Comparison of ENCODE assay signal across 29 mouse cellular contexts in genomic region chr6:79846829-79847228, GRCm38 (mm10). TPM values are rescaled to one million over a fixed set of nuclear protein-coding genes. Genes with fewer than 3 reads are reported as not detected.
A peak's percentile ranks its signal among the peaks of the same experiment; 100 is the strongest.
DNase-seq lines count a peak whose midpoint lies in the region; ATAC-seq and TF ChIP-seq lines count a peak whose summit lies in the region.
"Had no signal": no experiment of that assay in that cellular context is flagged by ENCODE, and none has a peak within 500 bp of the region (broad histone marks: within the 10 kb centered on the region; RNA-seq: fewer than 3 reads in every experiment).

No protein-coding gene starts in this region.

- H3K4me3 ChIP-seq in layer of hippocampus, adult 2 months, result no peak overlapping the region
- H3K4me3 ChIP-seq in forebrain, postnatal 0 days (ENCODE audit: low read depth, low read length), result no peak overlapping the region
- H3K4me3 ChIP-seq: embryonic facial prominence, embryonic 13.5 days; embryonic facial prominence, embryonic 15.5 days; erythroblast, embryonic 14.5 days; forebrain, embryonic 10.5 days; forebrain, embryonic 12.5 days had no signal

- peak overlapping the region; percentile 43; the same call in 1 of the 2 replicates for H3K27ac ChIP-seq in layer of hippocampus, adult 2 months
- H3K27ac ChIP-seq in forebrain, postnatal 0 days (ENCODE audit: low read depth, low read length), result no peak overlapping the region
- H3K27ac ChIP-seq: embryonic facial prominence, embryonic 13.5 days; embryonic facial prominence, embryonic 15.5 days; forebrain, embryonic 10.5 days; forebrain, embryonic 12.5 days had no signal

- no peak for TF ChIP-seq CTCF in layer of hippocampus, adult 2 months (conservative IDR thresholded peaks at IDR 0.05)
- no peak for TF ChIP-seq CTCF in forebrain, postnatal 0 days (IDR thresholded peaks at IDR 0.05; ENCODE audit: low read depth)

- DNase-seq in layer of hippocampus, adult 2 months (ENCODE audit: low spot score in 2 of 2), result peak in 1 of 2 experiments; percentile 54
- no peak for DNase-seq in layer of hippocampus, postnatal 25 days (ENCODE audit: extremely low spot score in 1 of 2, low spot score in 1 of 2)
- peak; percentile 43 for DNase-seq in brain, adult 2 months (ENCODE audit: low read depth, low spot score)
- peak; percentile 31 for DNase-seq in telencephalon, adult 2 months (ENCODE audit: low read depth, low spot score)
- no peak for DNase-seq in forebrain, postnatal 0 days
- DNase-seq: adrenal gland, adult 2 months; adrenal gland, postnatal 14 days; adrenal gland, postnatal 36 days; cerebellum, adult 11 months; cerebellum, adult 18-20 months; cerebellum, adult 8-10 months; cerebellum, adult 9-11 months; cerebellum, postnatal 14 days; cerebellum, postnatal 36 days; embryo, embryonic 11 days had no signal

- WGBS in forebrain, postnatal 0 days, result 72% methylated on average over 1 of the region's 1 CpGs

- no peaks in the 10 kb centered on the region for H3K9me3 ChIP-seq in forebrain, postnatal 0 days (ENCODE audit: low read length)
- H3K9me3 ChIP-seq: embryonic facial prominence, embryonic 13.5 days; embryonic facial prominence, embryonic 15.5 days; forebrain, embryonic 10.5 days; forebrain, embryonic 12.5 days had no signal

- ATAC-seq in forebrain, postnatal 0 days, result no peak
- ATAC-seq: forebrain, embryonic 14.5 days; forebrain, embryonic 16.5 days had no signal

- H3K9ac ChIP-seq in forebrain, postnatal 0 days, result no peak overlapping the region
- H3K9ac ChIP-seq: embryonic facial prominence, embryonic 13.5 days; embryonic facial prominence, embryonic 15.5 days; forebrain, embryonic 12.5 days had no signal

- H3K4me2 ChIP-seq in forebrain, postnatal 0 days (ENCODE audit: low read depth), result no peak overlapping the region
- H3K4me2 ChIP-seq: embryonic facial prominence, embryonic 13.5 days; embryonic facial prominence, embryonic 15.5 days; forebrain, embryonic 12.5 days had no signal

- no peaks in the 10 kb centered on the region for H3K4me1 ChIP-seq in forebrain, postnatal 0 days (ENCODE audit: insufficient read depth)
- H3K4me1 ChIP-seq: embryonic facial prominence, embryonic 13.5 days; embryonic facial prominence, embryonic 15.5 days; forebrain, embryonic 10.5 days; forebrain, embryonic 12.5 days had no signal

- no peaks in the 10 kb centered on the region for H3K36me3 ChIP-seq in forebrain, postnatal 0 days (ENCODE audit: insufficient read depth)
- H3K36me3 ChIP-seq: embryonic facial prominence, embryonic 13.5 days; embryonic facial prominence, embryonic 15.5 days; forebrain, embryonic 10.5 days; forebrain, embryonic 12.5 days had no signal

- H3K27me3 ChIP-seq in forebrain, postnatal 0 days (ENCODE audit: insufficient read depth, low read length), result no peaks in the 10 kb centered on the region
- H3K27me3 ChIP-seq: embryonic facial prominence, embryonic 13.5 days; embryonic facial prominence, embryonic 15.5 days; forebrain, embryonic 12.5 days had no signal

RNA-seq across cellular contexts. Expression of gene Gm20594, which starts 29.1 kb away (rescaled TPM):
- total RNA-seq in layer of hippocampus, adult 2 months (2021), result not detected
- total RNA-seq in layer of hippocampus, postnatal 25 days (2021), result not detected
- not detected in 2 replicates for total RNA-seq in forebrain, postnatal 0 days (2014; rRNA removed)
- polyA plus RNA-seq in forebrain, postnatal 0 days (2015; fragmentation: Nextera tagmentation; extraction: Ambion mirVana), result not detected in 2 replicates
- total RNA-seq: adrenal gland, adult 2 months; adrenal gland, postnatal 14 days; adrenal gland, postnatal 36 days; common myeloid progenitor, adult 5-6 weeks; ES-E14; MEL had no signal
- polyA plus RNA-seq: adrenal gland, adult 2 months; brain, embryonic 14.5 days; C2C12; embryonic facial prominence, embryonic 11.5 days; embryonic facial prominence, embryonic 13.5 days; embryonic facial prominence, embryonic 15.5 days; erythroblast, embryonic 14.5 days; forebrain, embryonic 10.5 days; forebrain, embryonic 12.5 days; forebrain, embryonic 14.5 days; forebrain, embryonic 16.5 days; frontal cortex, adult 2 months had no signal

Comparison
In these comparisons a context has a peak if more than half of its experiments do, and no peak if none do; other contexts are left out.
1. DNase-seq: peak in brain, adult 2 months (single experiment) and telencephalon, adult 2 months (single experiment); none in layer of hippocampus, postnatal 25 days (0 of 2) and forebrain, postnatal 0 days (single experiment).